Comparison of ENCODE assay signal across 8 mouse cellular contexts in genomic region chr7:27731281-27731883, GRCm38 (mm10). TPM values are rescaled to one million over a fixed set of nuclear protein-coding genes. Genes with fewer than 3 reads are reported as not detected.
DNase-seq lines count a peak whose midpoint lies in the region; ATAC-seq lines count a peak whose summit lies in the region.

Gene Zfp60 (plus strand): TSS chr7:27731389.

- no peaks in the 10 kb centered on the region; the same call in 1 of the 2 replicates for H3K27me3 ChIP-seq in heart, embryonic 13.5 days (replicated peaks)
- H3K27me3 ChIP-seq in liver, embryonic 12.5 days (replicated peaks) = no peaks in the 10 kb centered on the region
- no peaks in the 10 kb centered on the region for H3K27me3 ChIP-seq in stomach, embryonic 15.5 days (replicated peaks)

- peak; percentile 77 for ATAC-seq in heart, embryonic 13.5 days (ENCODE audit: extremely low read depth, insufficient number of reproducible peaks, low FRiP score, low TSS enrichment)
- peak; percentile 89 for ATAC-seq in liver, embryonic 12.5 days
- peak; percentile 93 for ATAC-seq in stomach, embryonic 15.5 days (ENCODE audit: insufficient read depth, low FRiP score, low read depth)

- H3K4me2 ChIP-seq in heart, embryonic 13.5 days = peak within 1 kb of the TSS; percentile 84
- peak within 1 kb of the TSS; percentile 95 for H3K4me2 ChIP-seq in liver, embryonic 12.5 days
- H3K4me2 ChIP-seq in stomach, embryonic 15.5 days = peak within 1 kb of the TSS; percentile 54

- H3K27ac ChIP-seq in brown adipose tissue, adult 24 weeks (replicated peaks; ENCODE audit: low read depth, low read length) = peak within 1 kb of the TSS; percentile 84
- H3K27ac ChIP-seq in heart, embryonic 13.5 days (replicated peaks) = peak within 1 kb of the TSS; percentile 94
- peak within 1 kb of the TSS; percentile 92 for H3K27ac ChIP-seq in liver, embryonic 12.5 days
- H3K27ac ChIP-seq in stomach, embryonic 15.5 days = peak within 1 kb of the TSS; percentile 97

- no peaks in the 10 kb centered on the region for H3K36me3 ChIP-seq in heart, embryonic 13.5 days
- H3K36me3 ChIP-seq in liver, embryonic 12.5 days = 0 out of 2 replicates have a peak, but pooled peaks cover 6% of the 10 kb centered on the region
- no peaks in the 10 kb centered on the region for H3K36me3 ChIP-seq in stomach, embryonic 15.5 days

- peak within 1 kb of the TSS; percentile 94 for H3K9ac ChIP-seq in heart, embryonic 13.5 days
- H3K9ac ChIP-seq in liver, embryonic 12.5 days = peak within 1 kb of the TSS; percentile 78
- peak within 1 kb of the TSS; percentile 81 for H3K9ac ChIP-seq in stomach, embryonic 15.5 days

- no peaks in the 10 kb centered on the region for H3K9me3 ChIP-seq in heart, embryonic 13.5 days
- H3K9me3 ChIP-seq in liver, embryonic 12.5 days (replicated peaks) = no peaks in the 10 kb centered on the region
- no peaks in the 10 kb centered on the region for H3K9me3 ChIP-seq in stomach, embryonic 15.5 days

- DNase-seq in CD4-positive, CD25-positive, alpha-beta regulatory T cell, adult 2 months (ENCODE audit: low read depth, low spot score) = peak; percentile 89
- DNase-seq in fat pad, adult 2 months (ENCODE audit: extremely low read depth, low read depth, low spot score) = peak; percentile 33
- DNase-seq in kidney, postnatal 10 days = peak; percentile 92
- peak; percentile 79 to 81 for DNase-seq in natural killer cell, adult 2 months (ENCODE audit: low spot score in 2 of 2)

- peak within 1 kb of the TSS; percentile 99 for H3K4me3 ChIP-seq in brown adipose tissue, adult 24 weeks (ENCODE audit: insufficient read depth, low read depth, low read length)
- peak within 1 kb of the TSS; percentile 80 for H3K4me3 ChIP-seq in heart, embryonic 13.5 days
- peak within 1 kb of the TSS; percentile 75 for H3K4me3 ChIP-seq in liver, embryonic 12.5 days
- H3K4me3 ChIP-seq in stomach, embryonic 15.5 days (replicated peaks) = peak within 1 kb of the TSS; percentile 83

- under 1% methylated on average over 35 of the region's 35 CpGs for WGBS in heart, embryonic 13.5 days
- under 1% methylated on average over 35 of the region's 35 CpGs for WGBS in liver, embryonic 12.5 days (ENCODE audit: insufficient replicate concordance)
- under 1% methylated on average over 35 of the region's 35 CpGs for WGBS in stomach, embryonic 15.5 days

- H3K4me1 ChIP-seq in brown adipose tissue, adult 24 weeks (ENCODE audit: control insufficient read depth, insufficient read depth, insufficient read length, low read length) = 0 out of 2 replicates have a peak, but pooled peaks cover 2% of the 10 kb centered on the region
- peaks cover 25% of the 10 kb centered on the region for H3K4me1 ChIP-seq in heart, embryonic 13.5 days
- peaks cover 31% of the 10 kb centered on the region for H3K4me1 ChIP-seq in liver, embryonic 12.5 days
- 0 out of 2 replicates have a peak, but pooled peaks cover 2% of the 10 kb centered on the region for H3K4me1 ChIP-seq in stomach, embryonic 15.5 days

RNA-seq across cellular contexts. Expression of gene Zfp60, which starts in this region (rescaled TPM):
- polyA plus RNA-seq in brown adipose tissue, adult 24 weeks (2012; ENCODE audit: insufficient read depth, insufficient read length, missing spikeins) = 4.9 and 5.1 TPM in 2 replicates
- 19.5 and 20.1 TPM in 2 replicates for polyA plus RNA-seq in heart, embryonic 13.5 days (2015; fragmentation: Nextera tagmentation; extraction: Ambion mirVana)
- 8.0 and 9.2 TPM in 2 replicates for polyA plus RNA-seq in liver, embryonic 12.5 days (2016; fragmentation: Nextera tagmentation; extraction: Ambion mirVana)
- 27.1 and 30.8 TPM in 2 replicates for polyA plus RNA-seq in stomach, embryonic 15.5 days (2015; fragmentation: Nextera tagmentation; extraction: Ambion mirVana)

Comparison
In these comparisons a context has a peak if more than half of its experiments do, and no peak if none do; other contexts are left out.
1. Peak in every context shown above with its lines: DNase-seq, ATAC-seq, H3K4me3 ChIP-seq and H3K27ac ChIP-seq.
2. DNase-seq: peak in every context shown above with its lines; median percentile 92 in kidney, postnatal 10 days; 89 in CD4-positive, CD25-positive, alpha-beta regulatory T cell, adult 2 months; 80 in natural killer cell, adult 2 months; 33 in fat pad, adult 2 months.